Mouse (Mus musculus): ENCODE measurements around the gene Ppp1r11. TPM values are rescaled to one million over a fixed set of nuclear protein-coding genes. Genes with fewer than 3 reads are reported as not detected.
A peak's percentile ranks its signal among the peaks of the same experiment; 100 is the strongest.

Gene Ppp1r11
- polyA plus RNA-seq, 1 experiment from 2014 or later, result 120 TPM

DNA sequence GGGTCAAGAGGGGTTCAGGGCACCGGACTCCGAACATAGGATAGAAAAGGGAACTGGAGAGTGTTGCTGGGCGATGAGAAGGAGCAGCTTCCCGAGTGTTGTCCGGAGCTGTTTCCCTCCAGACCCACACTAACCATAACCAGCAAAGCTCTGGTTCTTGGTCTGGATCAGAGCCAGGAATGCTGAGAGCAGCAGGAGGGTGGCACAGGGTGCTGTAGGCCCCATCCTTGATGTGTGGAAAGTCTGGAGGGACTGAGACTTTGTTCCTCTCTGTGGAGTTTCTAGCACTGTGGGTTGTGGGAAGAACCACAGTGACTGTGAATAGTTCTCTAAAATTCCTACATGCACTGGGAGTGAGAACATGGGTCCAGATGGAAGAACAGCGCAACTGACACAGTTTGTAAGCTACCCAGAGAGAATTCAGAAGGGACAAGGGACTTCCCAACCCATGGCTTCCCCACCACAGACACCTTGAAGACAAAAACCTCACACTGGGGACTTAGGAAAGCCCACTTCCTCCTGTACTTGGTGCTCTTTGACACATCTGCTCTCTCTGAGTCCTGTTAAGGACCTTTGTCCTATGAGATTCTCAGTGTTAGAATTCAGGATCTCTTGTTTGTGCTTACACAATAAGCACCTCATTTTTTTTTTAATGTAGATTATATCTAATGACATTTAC is 19.8 kb upstream of the Ppp1r11 start:
- WGBS, result 91% methylated on average over 6 of the region's 6 CpGs
- Histone ChIP-seq H3K36me3 (ENCODE audit: control insufficient read depth, insufficient read depth, low read length) (no peaks in the 10 kb centered on the region), H3K4me2 (ENCODE audit: low read length) (no peak overlapping the region), H3K9me3 (ENCODE audit: control insufficient read depth, low read length) (no peaks in the 10 kb centered on the region), H3K27me3 (replicated peaks; ENCODE audit: control insufficient read depth, insufficient read depth, low read length) (no peaks in the 10 kb centered on the region), H3K4me1 (replicated peaks; ENCODE audit: control insufficient read depth, insufficient read depth, low read length) (no peaks in the 10 kb centered on the region), H3K27ac (ENCODE audit: low read depth) (no peak overlapping the region), H3K9ac (ENCODE audit: low read length) (no peak overlapping the region), H3K4me3 (ENCODE audit: low read depth, low read length) (no peak overlapping the region)
- ATAC-seq (replicated peaks; ENCODE audit: low FRiP score, low TSS enrichment, low read depth) (no peak), DNase-seq (ENCODE audit: low spot score) (peak; percentile 36)

GRCm38 (mm10) chr17:36970316-36970890 is 18.9 kb upstream of the Ppp1r11 start:
- ATAC-seq (replicated peaks; ENCODE audit: low FRiP score, low TSS enrichment, low read depth), result no peak

DNA sequence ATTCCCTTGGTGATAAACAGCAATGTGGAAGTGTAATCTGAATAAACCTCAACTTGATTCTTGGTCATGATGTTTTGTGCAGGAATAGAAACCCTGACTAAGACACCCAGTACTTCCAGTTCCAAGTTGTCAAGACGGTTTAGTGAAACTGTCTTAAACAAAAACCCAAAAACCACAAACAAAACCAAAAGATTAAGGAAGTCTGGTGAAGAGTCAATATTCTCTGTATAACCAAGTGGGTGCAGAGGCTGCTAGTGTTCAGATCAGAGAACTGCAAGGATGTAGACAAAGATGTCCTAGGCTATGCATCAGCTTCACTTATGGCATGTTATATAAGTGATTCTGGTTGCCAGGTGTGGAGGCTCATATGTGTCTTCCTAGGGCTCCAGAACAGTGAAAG is 15.3 kb upstream of the Ppp1r11 start:
- Histone ChIP-seq H3K36me3 (ENCODE audit: control insufficient read depth, insufficient read depth, low read length) (no peaks in the 10 kb centered on the region), H3K9ac (ENCODE audit: low read length) (no peak overlapping the region), H3K9me3 (ENCODE audit: control insufficient read depth, low read length) (no peaks in the 10 kb centered on the region), H3K27ac (ENCODE audit: low read depth) (no peak overlapping the region), H3K4me2 (ENCODE audit: low read length) (no peak overlapping the region), H3K4me3 (ENCODE audit: low read depth, low read length) (no peak overlapping the region), H3K27me3 (replicated peaks; ENCODE audit: control insufficient read depth, insufficient read depth, low read length) (no peaks in the 10 kb centered on the region), H3K4me1 (replicated peaks; ENCODE audit: control insufficient read depth, insufficient read depth, low read length) (no peaks in the 10 kb centered on the region)
- no peak for DNase-seq (ENCODE audit: low spot score)
- no peak for ATAC-seq (replicated peaks; ENCODE audit: low FRiP score, low TSS enrichment, low read depth)
- WGBS, result 74% methylated on average over 1 of the region's 1 CpGs

More at GRCm38 (mm10) chr17:36970316-36970890, 18.9 kb upstream of the Ppp1r11 start:
- Histone ChIP-seq H3K9ac (ENCODE audit: low read length) (no peak overlapping the region), H3K27ac (ENCODE audit: low read depth) (no peak overlapping the region), H3K4me3 (ENCODE audit: low read depth, low read length) (no peak overlapping the region), H3K9me3 (ENCODE audit: control insufficient read depth, low read length) (no peaks in the 10 kb centered on the region), H3K27me3 (replicated peaks; ENCODE audit: control insufficient read depth, insufficient read depth, low read length) (no peaks in the 10 kb centered on the region), H3K4me1 (replicated peaks; ENCODE audit: control insufficient read depth, insufficient read depth, low read length) (no peaks in the 10 kb centered on the region), H3K36me3 (ENCODE audit: control insufficient read depth, insufficient read depth, low read length) (no peaks in the 10 kb centered on the region), H3K4me2 (ENCODE audit: low read length) (no peak overlapping the region)
- WGBS, result 75% methylated on average over 14 of the region's 14 CpGs
- DNase-seq (ENCODE audit: low spot score), result no peak

DNA sequence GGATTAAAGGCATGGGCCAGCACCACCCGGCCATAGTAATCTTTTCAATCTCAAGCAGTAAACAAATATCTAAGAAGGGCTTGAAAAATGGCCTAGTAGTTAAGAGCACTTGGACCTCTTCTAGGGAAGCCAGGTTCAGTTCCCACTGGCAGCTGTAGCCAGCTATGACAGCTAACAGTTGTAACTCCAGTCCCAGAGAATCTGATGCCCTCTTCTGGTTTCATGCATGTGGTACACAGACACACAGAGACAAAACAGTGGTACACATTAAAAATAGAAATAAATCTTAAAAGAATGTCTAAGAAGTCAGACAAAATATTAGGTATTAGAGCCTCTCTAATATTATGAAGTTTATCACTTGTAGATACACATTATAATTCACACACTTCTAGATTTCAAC is 9.6 kb upstream of the Ppp1r11 start:
- Histone ChIP-seq H3K4me2 (ENCODE audit: low read length) (no peak overlapping the region), H3K27me3 (replicated peaks; ENCODE audit: control insufficient read depth, insufficient read depth, low read length) (no peaks in the 10 kb centered on the region), H3K9me3 (ENCODE audit: control insufficient read depth, low read length) (no peaks in the 10 kb centered on the region), H3K4me3 (ENCODE audit: low read depth, low read length) (no peak overlapping the region), H3K36me3 (ENCODE audit: control insufficient read depth, insufficient read depth, low read length) (peaks cover 8% of the 10 kb centered on the region; the same call in 1 of the 2 replicates), H3K9ac (ENCODE audit: low read length) (no peak overlapping the region), H3K4me1 (replicated peaks; ENCODE audit: control insufficient read depth, insufficient read depth, low read length) (peaks cover 4% of the 10 kb centered on the region), H3K27ac (ENCODE audit: low read depth) (no peak overlapping the region)
- DNase-seq (ENCODE audit: low spot score) (no peak), ATAC-seq (replicated peaks; ENCODE audit: low FRiP score, low TSS enrichment, low read depth) (no peak)
- 54% methylated on average over 1 of the region's 1 CpGs for WGBS

- ATAC-seq (replicated peaks; ENCODE audit: low FRiP score, low TSS enrichment, low read depth) (no peak; the same call in 1 of the 2 replicates), DNase-seq (ENCODE audit: low spot score) (no peak)
- peak overlapping the region; percentile 86 for H3K4me2 ChIP-seq (ENCODE audit: low read length)
These were observed 7.3 kb upstream of the Ppp1r11 start for GRCm38 (mm10) chr17:36958884-36959283.

DNA sequence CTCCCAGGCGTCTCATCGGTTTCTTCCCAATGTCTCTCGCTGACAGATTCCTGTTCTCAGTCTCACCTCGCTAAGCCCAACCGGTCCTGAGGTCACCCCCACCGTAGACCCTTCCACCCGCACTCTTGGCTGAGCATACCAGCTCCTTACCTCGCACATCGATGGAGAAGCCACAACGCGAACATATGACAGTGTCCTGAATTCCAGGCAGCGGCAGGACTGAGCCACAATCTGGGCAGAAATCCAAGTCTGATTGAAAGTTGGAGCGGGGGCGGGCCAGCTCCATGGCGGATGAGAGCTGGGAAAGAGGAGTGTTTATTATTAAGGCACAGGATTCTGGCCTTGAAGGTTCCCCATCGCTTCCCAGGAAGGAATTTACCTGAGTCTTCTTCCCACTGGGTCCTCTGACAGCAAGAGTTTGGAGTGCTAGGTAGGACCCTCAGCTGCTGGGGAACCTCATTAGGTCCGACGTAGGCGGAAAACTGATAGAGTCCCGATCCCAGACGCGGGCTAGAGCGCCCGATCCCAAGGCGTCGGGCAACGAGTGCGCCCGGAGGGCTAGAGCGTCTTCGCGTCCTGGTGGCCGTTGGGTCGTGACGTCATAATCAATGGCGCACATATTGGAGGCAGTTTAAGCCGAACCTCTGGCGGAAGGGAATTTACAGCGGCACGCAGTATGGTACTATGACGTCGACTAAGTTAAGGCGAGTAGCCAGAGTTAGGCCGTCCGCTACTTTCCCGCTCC is 6.6 kb upstream of the Ppp1r11 start, which contains the start of the genes Znrd1 and Znrd1as:
TSS of gene Znrd1 (minus strand) at position 561 of the 745 bp plus-strand sequence.
TSS of gene Znrd1as (plus strand) at position 594 of the 745 bp plus-strand sequence.
- no peaks in the 10 kb centered on the region for H3K27me3 ChIP-seq (replicated peaks; ENCODE audit: control insufficient read depth, insufficient read depth, low read length)
- WGBS, result under 1% methylated on average over 46 of the region's 46 CpGs
- H3K4me1 ChIP-seq (replicated peaks; ENCODE audit: control insufficient read depth, insufficient read depth, low read length), result peaks cover 4% of the 10 kb centered on the region
- H3K27ac ChIP-seq (ENCODE audit: low read depth), result peak within 1 kb of the TSS; percentile 75
- peak within 1 kb of the TSS; percentile 77 for H3K4me3 ChIP-seq (ENCODE audit: low read depth, low read length)
- H3K9me3 ChIP-seq (ENCODE audit: control insufficient read depth, low read length), result no peaks in the 10 kb centered on the region
- peak within 1 kb of the TSS; percentile 67 for H3K9ac ChIP-seq (ENCODE audit: low read length)
- DNase-seq (ENCODE audit: low spot score), result peak; percentile 97
- peaks cover 28% of the 10 kb centered on the region; the same call in 1 of the 2 replicates for H3K36me3 ChIP-seq (ENCODE audit: control insufficient read depth, insufficient read depth, low read length)
- ATAC-seq (replicated peaks; ENCODE audit: low FRiP score, low TSS enrichment, low read depth), result peak; percentile 99
- H3K4me2 ChIP-seq (ENCODE audit: low read length), result peak within 1 kb of the TSS; percentile 86

More at GRCm38 (mm10) chr17:36958884-36959283, 7.3 kb upstream of the Ppp1r11 start:
- 10% methylated on average over 12 of the region's 12 CpGs for WGBS
- Histone ChIP-seq H3K4me1 (replicated peaks; ENCODE audit: control insufficient read depth, insufficient read depth, low read length) (peaks cover 4% of the 10 kb centered on the region), H3K4me3 (ENCODE audit: low read depth, low read length) (peak overlapping the region; percentile 77), H3K9ac (ENCODE audit: low read length) (peak overlapping the region; percentile 67), H3K27me3 (replicated peaks; ENCODE audit: control insufficient read depth, insufficient read depth, low read length) (no peaks in the 10 kb centered on the region), H3K27ac (ENCODE audit: low read depth) (peak overlapping the region; percentile 75), H3K9me3 (ENCODE audit: control insufficient read depth, low read length) (no peaks in the 10 kb centered on the region), H3K36me3 (ENCODE audit: control insufficient read depth, insufficient read depth, low read length) (peaks cover 24% of the 10 kb centered on the region; the same call in 1 of the 2 replicates)

DNA sequence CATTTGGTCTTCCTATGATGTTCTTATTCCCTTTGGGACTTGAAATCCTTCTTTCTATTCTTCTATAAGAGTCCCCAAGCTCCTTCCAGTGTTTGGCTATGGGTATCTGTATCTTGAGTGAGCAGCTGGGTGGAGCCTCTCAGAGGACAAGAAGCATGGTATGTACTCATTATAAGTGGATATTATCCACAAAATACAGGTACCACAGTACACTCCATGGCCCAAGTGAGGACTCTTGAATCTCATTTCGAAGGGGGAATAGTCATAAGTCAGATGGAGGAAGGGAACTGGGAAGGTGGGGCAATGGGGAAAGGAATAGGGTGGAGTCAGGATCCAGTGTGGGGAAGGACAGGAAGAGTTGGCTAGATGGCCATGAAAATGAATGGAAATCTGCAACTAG is 1.5 kb upstream of the Ppp1r11 start:
- no peak for DNase-seq (ENCODE audit: low spot score)
- no peak overlapping the region for H3K4me3 ChIP-seq (ENCODE audit: low read depth, low read length)
- ATAC-seq (replicated peaks; ENCODE audit: low FRiP score, low TSS enrichment, low read depth), result no peak
- H3K4me2 ChIP-seq (ENCODE audit: low read length), result no peak overlapping the region
- H3K9ac ChIP-seq (ENCODE audit: low read length), result no peak overlapping the region
- H3K27me3 ChIP-seq (replicated peaks; ENCODE audit: control insufficient read depth, insufficient read depth, low read length), result no peaks in the 10 kb centered on the region
- WGBS, result 86% methylated on average over 1 of the region's 1 CpGs
- peaks cover 13% of the 10 kb centered on the region for H3K4me1 ChIP-seq (replicated peaks; ENCODE audit: control insufficient read depth, insufficient read depth, low read length)
- no peaks in the 10 kb centered on the region for H3K9me3 ChIP-seq (ENCODE audit: control insufficient read depth, low read length)
- H3K36me3 ChIP-seq (ENCODE audit: control insufficient read depth, insufficient read depth, low read length), result peaks cover 41% of the 10 kb centered on the region
- H3K27ac ChIP-seq (ENCODE audit: low read depth), result no peak overlapping the region

DNA sequence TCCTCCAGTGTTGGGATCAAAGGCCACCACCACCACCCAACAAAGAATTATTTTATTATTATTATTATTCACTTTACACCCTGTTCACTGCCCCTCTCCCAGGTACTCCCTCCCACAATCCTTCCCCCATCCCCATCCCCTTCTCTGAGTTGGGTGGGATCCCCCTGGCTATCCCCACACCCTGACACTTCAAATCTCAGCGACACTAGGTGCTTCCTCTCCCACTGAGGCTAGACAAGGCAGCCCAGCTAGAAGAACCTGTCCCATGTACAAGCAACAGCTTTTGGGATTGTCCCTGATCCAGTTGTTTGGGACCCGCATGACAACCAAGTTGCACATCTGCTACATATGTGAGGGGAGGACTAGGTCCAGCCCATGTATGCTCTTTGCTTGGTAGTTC is 1.1 kb upstream of the Ppp1r11 start:
- peaks cover 14% of the 10 kb centered on the region for H3K4me1 ChIP-seq (replicated peaks; ENCODE audit: control insufficient read depth, insufficient read depth, low read length)
- H3K4me3 ChIP-seq (ENCODE audit: low read depth, low read length), result no peak overlapping the region
- H3K27me3 ChIP-seq (replicated peaks; ENCODE audit: control insufficient read depth, insufficient read depth, low read length), result no peaks in the 10 kb centered on the region
- no peak for DNase-seq (ENCODE audit: low spot score)
- ATAC-seq (replicated peaks; ENCODE audit: low FRiP score, low TSS enrichment, low read depth), result no peak
- H3K4me2 ChIP-seq (ENCODE audit: low read length), result no peak overlapping the region
- WGBS, result 84% methylated on average over 2 of the region's 2 CpGs
- H3K9me3 ChIP-seq (ENCODE audit: control insufficient read depth, low read length), result no peaks in the 10 kb centered on the region
- H3K36me3 ChIP-seq (ENCODE audit: control insufficient read depth, insufficient read depth, low read length), result peaks cover 41% of the 10 kb centered on the region
- no peak overlapping the region for H3K9ac ChIP-seq (ENCODE audit: low read length)
- no peak overlapping the region for H3K27ac ChIP-seq (ENCODE audit: low read depth)
